Mouse (Mus musculus) embryo, embryonic 11.5 days (tissue): ENCODE measurements around the gene Mmp25.
"Not testable (repeated sequence)": the region's sequence is repeated elsewhere in the genome, so short reads cannot be mapped to it uniquely, and the experiment has no call there.

Source experiments
- DNase-seq: peaks from one replicate; pipeline ENCODE4 v3.0.0-alpha.2; 2012; ENCODE audit warnings: low read depth, low spot score

Mmp25 gene

GRCm38 (mm10) chr17:23600641-23601622 is 44.1 kb downstream of the Mmp25 start, which contains the start of gene Zscan10:
TSS of gene Zscan10 (plus strand) at chr17:23600856.
- no peak for DNase-seq

DNA sequence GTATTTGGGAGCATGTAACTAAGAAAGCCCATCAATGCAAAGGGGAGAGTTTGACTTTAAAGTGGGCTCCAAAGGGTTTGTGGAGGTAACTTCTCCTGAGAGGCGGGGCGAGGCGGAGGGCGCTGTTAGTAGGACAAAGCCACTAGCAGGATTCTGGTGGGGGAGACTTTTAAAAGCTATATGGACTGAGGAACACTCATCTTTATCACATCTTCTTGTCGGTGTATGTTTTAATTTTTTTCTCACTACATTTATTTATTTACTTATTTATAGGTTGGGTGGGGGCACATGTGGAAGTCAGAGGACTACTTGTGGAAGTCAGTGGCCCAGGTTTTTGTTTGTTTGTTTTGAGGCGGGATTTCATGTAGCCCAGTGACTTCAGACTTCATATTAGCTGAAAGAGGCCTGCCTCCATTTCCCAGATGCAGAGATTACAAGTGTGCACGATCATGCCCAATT is 45.4 kb downstream of the Mmp25 start:
- no peak for DNase-seq

DNA sequence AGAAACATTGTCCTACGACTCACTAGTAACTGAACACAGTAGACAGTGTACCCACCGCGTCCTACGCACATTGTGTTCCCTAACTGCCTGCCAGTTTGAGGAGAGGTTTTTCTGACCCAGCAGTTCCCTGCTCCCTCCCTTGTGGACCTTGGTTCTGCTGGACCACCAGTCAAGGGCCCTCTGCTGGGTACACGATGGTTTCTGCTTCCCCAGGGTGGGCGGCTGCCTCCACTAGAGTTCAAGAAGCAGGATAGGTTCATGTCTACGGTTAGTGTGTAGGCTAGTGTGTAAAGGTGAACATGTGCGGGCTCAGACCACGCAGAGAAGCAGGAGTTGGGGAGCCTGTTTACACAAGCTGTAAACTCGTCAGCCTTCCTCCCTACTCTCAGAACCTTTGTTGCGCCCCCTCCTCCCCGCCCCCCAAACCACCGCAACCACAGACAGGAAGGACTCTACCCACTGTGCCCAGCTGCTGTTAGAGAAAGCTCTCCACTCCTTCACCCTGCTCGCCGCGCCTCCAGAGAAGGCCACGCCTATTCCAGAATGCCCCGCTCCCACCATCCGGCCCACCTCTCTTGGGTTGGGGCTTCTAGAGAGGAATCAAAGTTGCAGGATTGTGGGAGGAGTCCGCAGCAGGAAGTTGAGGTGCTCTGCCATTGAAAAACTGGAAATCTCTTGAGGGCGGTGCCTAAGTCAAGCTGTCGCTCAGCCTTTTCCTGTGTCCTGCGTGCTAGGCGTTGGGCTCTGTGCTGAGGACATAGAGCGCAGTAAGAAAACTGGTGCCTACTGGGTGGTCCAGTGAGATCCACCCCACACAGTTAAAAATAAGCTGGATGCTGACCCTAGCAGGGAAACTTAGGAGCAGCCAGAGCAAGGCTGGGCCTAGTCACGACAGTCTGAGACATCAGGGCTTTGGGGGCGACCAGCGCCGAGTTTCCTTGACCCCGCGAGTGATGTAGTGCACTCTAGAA is 46.2 kb downstream of the Mmp25 start, which contains the start of gene Zfp13:
Zfp13 (minus strand) TSS at position 906 of the 971 bp plus-strand sequence.
- DNase-seq: peak; percentile 86

- DNase-seq: not testable (repeated sequence)
Measured at GRCm38 (mm10) chr17:23595139-23595538, 49.9 kb downstream of the Mmp25 start.

GRCm38 (mm10) chr17:23592926-23593300 is 52.2 kb downstream of the Mmp25 start:
- no peak for DNase-seq

DNA sequence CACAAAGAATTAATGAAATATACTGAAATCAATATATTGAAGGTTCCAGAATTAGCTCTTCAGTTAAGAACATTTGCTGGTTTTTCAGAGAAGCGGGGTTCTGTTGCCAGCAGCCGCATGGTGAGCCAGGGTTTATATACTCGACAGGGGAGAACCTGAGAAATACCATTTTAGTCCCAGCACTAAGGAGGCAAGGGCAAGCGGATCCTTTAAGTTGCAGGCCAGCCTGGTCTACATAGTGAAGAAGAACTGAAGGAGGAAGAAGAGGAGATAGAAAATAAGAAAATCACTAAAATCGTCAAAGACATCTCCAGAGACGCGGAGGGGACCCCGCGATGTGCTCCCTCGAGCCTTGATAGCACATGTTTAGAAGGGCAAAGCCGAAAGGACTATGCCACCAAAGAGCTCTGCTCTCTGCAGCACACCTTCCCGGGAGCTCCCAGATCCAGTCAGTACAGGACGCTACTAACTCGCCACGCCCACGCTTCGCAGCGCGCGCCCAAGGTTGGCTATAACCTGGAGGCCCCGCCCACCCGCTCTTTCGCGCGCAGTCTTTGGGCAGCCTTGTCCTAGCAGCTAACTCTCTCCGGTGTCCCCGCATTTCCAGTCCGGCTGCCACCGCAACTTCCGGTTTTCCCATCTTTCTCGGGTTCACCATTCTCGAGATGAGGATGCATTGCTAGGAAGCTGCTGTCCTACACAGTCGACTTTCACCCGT is 52.7 kb downstream of the Mmp25 start:
- peak; percentile 96 for DNase-seq

DNA sequence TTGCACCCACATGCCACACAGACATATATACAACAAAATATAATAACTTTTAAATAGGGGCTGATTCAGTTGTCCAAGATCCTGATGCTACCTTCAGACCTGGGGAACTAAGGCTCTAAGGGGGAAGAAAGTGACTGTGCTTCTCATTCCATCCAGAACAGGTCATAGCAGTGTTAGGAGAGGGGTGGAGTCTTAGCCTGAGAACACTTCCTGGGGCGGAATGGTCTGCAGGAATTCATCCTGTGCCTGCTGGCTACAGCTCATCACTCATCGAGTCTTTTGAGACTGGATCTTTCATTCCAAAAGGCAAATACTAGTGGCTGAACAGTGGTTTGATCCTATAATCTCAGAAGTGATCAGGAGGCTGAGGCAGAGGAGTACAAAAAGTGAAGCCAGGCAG is 57.8 kb downstream of the Mmp25 start:
- no peak for DNase-seq

- DNase-seq: peak; percentile 50
Measured at GRCm38 (mm10) chr17:23585721-23586491, 59.2 kb downstream of the Mmp25 start.

- DNase-seq: no peak
Measured at GRCm38 (mm10) chr17:23584786-23585185, 60.3 kb downstream of the Mmp25 start.
